Mouse (Mus musculus): ENCODE measurements around the gene Kcnk1. TPM values are rescaled to one million over a fixed set of nuclear protein-coding genes. Genes with fewer than 3 reads are reported as not detected.
A peak's percentile ranks its signal among the peaks of the same experiment; 100 is the strongest.

The Kcnk1 gene
- 14.3 and 18.5 TPM in 2 replicates for polyA plus RNA-seq (2014; fragmentation: Nextera tagmentation; extraction: Ambion mirVana)

DNA sequence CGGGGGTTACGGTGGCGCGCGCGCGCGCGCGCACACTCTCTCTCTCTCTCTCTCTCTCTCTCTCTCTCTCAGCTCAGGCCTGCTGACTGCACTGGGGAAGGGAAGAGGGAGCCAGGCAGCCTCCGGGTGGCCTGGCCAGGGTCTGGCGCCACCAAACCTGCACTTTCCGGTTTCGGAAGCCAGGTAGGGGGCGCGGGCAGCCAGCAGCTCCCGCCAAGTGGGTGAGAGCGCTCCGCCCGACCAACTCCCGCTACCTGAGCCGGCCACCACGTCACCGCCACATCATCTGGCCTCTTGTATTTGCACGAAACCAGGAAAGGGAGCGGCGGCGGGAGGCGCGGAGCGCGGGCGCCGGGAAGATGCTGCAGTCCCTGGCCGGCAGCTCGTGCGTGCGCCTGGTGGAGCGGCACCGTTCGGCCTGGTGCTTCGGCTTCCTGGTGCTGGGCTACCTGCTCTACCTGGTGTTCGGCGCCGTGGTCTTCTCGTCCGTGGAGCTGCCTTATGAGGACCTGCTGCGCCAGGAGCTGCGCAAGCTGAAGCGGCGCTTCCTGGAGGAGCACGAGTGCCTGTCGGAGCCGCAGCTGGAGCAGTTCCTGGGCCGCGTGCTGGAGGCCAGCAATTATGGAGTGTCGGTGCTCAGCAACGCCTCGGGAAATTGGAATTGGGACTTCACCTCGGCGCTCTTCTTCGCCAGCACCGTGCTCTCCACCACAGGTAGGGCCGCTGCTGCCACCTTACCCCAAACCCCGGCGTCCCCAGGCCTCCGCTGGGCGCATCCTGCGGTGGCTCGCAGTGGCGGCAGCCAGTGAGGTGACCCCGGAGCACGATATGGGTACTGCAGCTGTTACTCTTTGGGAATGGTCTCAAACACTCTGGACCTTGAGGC is at the start of gene Kcnk1:
TSS of gene Kcnk1 (plus strand) at position 70 of the 886 bp plus-strand sequence.
- Histone ChIP-seq H3K36me3 (ENCODE audit: control insufficient read depth, insufficient read depth, low read length) (no peaks in the 10 kb centered on the region), H3K4me2 (ENCODE audit: low read length) (peak within 1 kb of the TSS; percentile 86), H3K9me3 (ENCODE audit: control insufficient read depth, low read length) (no peaks in the 10 kb centered on the region), H3K27ac (replicated peaks; ENCODE audit: low read depth, low read length) (peak within 1 kb of the TSS; percentile 79), H3K27me3 (ENCODE audit: control insufficient read depth, insufficient read depth, low read length) (peaks cover 19% of the 10 kb centered on the region; the same call in 1 of the 2 replicates), H3K4me3 (replicated peaks; ENCODE audit: low read depth, low read length) (peak within 1 kb of the TSS; percentile 55), H3K4me1 (ENCODE audit: control insufficient read depth, insufficient read depth, low read length) (peaks cover 17% of the 10 kb centered on the region), H3K9ac (replicated peaks; ENCODE audit: low read length) (peak within 1 kb of the TSS; percentile 69)
- DNase-seq (peak; percentile 80), ATAC-seq (ENCODE audit: low FRiP score, low TSS enrichment) (peak; percentile 71)
- WGBS, result under 1% methylated on average over 73 of the region's 73 CpGs

DNA sequence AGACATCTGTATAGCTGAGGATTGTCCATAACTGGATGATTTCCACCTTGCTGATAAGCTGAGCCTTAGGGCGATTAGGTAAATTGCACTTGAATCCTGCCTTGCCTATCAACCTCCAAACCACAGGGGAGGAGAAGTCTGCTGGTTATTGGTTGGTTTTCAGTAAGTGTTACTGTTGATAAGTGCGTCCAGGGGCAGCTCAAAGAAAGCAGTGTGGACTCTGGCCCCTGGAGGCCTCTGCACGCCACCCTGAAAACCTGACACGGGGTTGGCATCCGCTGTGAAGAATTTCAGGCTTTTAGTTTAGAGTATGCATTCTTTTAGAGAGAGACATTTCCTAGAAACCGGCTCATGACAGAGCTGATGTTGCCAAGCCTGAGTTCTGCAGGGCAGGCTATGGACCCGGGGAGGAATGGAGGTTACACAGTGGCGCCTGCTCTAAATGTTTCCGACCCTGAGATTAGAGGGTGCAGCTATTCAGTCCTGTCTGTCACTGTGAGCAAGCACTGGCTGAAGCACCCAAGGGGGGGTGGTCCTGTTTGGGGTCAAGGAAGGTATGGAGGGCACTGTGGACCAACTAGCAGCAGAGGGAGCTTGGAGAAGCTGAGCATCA is 46.2 kb upstream of the Kcnk1 start:
- WGBS, result 80% methylated on average over 9 of the region's 9 CpGs
- H3K4me2 ChIP-seq (ENCODE audit: low read length), result no peak overlapping the region
- no peak overlapping the region for H3K4me3 ChIP-seq (replicated peaks; ENCODE audit: low read depth, low read length)
- H3K9me3 ChIP-seq (ENCODE audit: control insufficient read depth, low read length), result no peaks in the 10 kb centered on the region
- H3K9ac ChIP-seq (replicated peaks; ENCODE audit: low read length), result no peak overlapping the region
- no peak overlapping the region for H3K27ac ChIP-seq (replicated peaks; ENCODE audit: low read depth, low read length)
- H3K4me1 ChIP-seq (ENCODE audit: control insufficient read depth, insufficient read depth, low read length), result no peaks in the 10 kb centered on the region
- ATAC-seq (ENCODE audit: low FRiP score, low TSS enrichment), result no peak
- no peaks in the 10 kb centered on the region for H3K36me3 ChIP-seq (ENCODE audit: control insufficient read depth, insufficient read depth, low read length)
- no peak for DNase-seq
- no peaks in the 10 kb centered on the region for H3K27me3 ChIP-seq (ENCODE audit: control insufficient read depth, insufficient read depth, low read length)

DNA sequence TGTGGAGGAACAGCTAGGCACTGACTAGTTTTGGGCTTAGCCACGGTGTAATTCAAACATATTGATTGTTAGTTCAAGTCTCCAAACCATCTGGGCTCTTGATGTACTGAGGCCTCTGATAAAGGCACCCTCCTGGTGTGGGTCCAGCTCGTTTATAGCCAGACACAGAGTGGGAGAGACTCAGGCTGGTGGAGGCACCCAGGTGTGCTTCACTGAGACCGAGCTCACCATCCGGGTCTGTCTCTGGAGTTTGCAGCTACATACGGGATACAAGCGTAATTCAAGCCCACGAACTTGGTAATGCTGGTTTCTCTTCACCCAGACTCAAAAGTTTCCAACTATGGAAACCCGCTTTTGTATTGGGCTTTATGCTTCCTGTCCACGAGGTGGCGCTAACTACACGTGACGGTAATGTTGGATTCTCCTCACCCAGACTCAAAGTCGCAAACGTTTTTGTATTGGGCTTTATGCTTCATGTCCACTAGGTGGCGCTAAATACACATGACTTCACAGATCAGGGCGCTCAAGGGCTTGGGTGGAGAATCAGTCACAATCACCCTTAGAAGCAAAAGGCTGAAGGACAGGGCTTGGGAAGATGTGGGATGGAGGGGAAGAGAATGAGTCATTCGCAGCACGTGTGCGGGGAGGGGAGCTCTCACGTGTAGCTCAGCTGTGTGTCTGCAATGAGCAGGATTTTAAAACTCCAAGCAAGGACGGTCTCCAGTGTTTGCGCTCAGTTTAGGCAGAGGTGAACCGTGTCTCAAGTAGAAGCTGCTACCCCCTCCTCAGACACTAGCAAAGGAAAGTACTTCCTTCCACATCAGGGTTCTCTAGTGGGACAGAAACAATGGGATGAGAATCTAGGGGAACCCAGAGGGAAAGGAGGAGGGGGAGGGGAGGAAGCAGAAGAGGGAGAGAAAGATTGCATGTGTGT is 44.7 kb upstream of the Kcnk1 start:
- H3K4me1 ChIP-seq (ENCODE audit: control insufficient read depth, insufficient read depth, low read length), result no peaks in the 10 kb centered on the region
- ATAC-seq (ENCODE audit: low FRiP score, low TSS enrichment), result peak; percentile 78; the same call in 1 of the 2 replicates
- H3K4me2 ChIP-seq (ENCODE audit: low read length), result no peak overlapping the region
- H3K27me3 ChIP-seq (ENCODE audit: control insufficient read depth, insufficient read depth, low read length), result no peaks in the 10 kb centered on the region
- H3K36me3 ChIP-seq (ENCODE audit: control insufficient read depth, insufficient read depth, low read length), result no peaks in the 10 kb centered on the region
- H3K9ac ChIP-seq (replicated peaks; ENCODE audit: low read length), result no peak overlapping the region
- no peaks in the 10 kb centered on the region for H3K9me3 ChIP-seq (ENCODE audit: control insufficient read depth, low read length)
- H3K27ac ChIP-seq (replicated peaks; ENCODE audit: low read depth, low read length), result no peak overlapping the region
- peak; percentile 99 for DNase-seq
- WGBS, result 22% methylated on average over 23 of the region's 23 CpGs
- no peak overlapping the region for H3K4me3 ChIP-seq (replicated peaks; ENCODE audit: low read depth, low read length)

DNA sequence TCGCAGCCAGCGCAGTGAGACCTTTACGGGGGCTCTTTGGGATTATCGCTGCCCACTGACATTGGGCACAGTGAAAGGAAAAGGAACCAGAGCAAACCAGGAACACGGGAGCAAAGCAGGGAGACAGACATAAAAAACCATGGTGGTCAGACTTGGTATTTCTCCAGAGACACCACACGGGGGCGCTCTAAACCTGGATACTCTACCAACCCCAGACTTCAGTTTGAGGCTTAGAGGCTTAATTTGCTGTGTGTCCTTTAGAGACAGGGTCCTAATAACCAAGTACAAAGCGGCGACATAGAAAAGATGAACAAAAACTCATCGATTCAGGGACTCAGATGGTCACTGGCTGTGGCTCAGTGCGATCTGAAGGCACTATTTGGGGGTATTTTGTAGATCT is 39.3 kb upstream of the Kcnk1 start:
- H3K27ac ChIP-seq (replicated peaks; ENCODE audit: low read depth, low read length), result no peak overlapping the region
- 14% methylated on average over 11 of the region's 11 CpGs for WGBS
- H3K36me3 ChIP-seq (ENCODE audit: control insufficient read depth, insufficient read depth, low read length), result no peaks in the 10 kb centered on the region
- ATAC-seq (ENCODE audit: low FRiP score, low TSS enrichment), result no peak
- H3K9ac ChIP-seq (replicated peaks; ENCODE audit: low read length), result no peak overlapping the region; the same call in 1 of the 2 replicates
- H3K4me1 ChIP-seq (ENCODE audit: control insufficient read depth, insufficient read depth, low read length), result no peaks in the 10 kb centered on the region
- H3K9me3 ChIP-seq (ENCODE audit: control insufficient read depth, low read length), result 0 out of 2 replicates have a peak, but pooled peaks cover under 1% of the 10 kb centered on the region
- H3K4me2 ChIP-seq (ENCODE audit: low read length), result no peak overlapping the region; the same call in 1 of the 2 replicates
- no peak overlapping the region for H3K4me3 ChIP-seq (replicated peaks; ENCODE audit: low read depth, low read length)
- DNase-seq, result peak; percentile 84
- no peaks in the 10 kb centered on the region for H3K27me3 ChIP-seq (ENCODE audit: control insufficient read depth, insufficient read depth, low read length)

DNA sequence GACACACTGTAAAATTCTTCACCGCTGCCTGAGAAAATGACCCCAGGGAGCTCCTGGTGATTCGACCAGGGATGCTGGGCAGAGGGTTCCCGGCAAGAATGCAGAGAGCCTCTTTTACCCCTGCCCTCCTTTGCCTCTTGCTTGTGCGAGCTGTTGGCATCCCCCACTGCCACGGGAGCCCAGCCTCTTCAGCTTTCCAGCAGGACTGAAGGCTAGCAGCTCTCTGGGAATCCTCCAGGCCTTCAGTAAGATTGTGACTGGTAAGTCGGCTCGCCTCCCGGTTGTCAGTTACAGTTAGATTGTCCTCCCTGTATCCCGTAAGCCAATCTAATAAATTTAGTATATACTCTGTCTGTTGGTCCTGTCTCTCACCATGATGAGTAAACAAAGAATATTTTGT is 38.2 kb upstream of the Kcnk1 start:
- Histone ChIP-seq H3K27ac (replicated peaks; ENCODE audit: low read depth, low read length) (no peak overlapping the region), H3K4me3 (replicated peaks; ENCODE audit: low read depth, low read length) (no peak overlapping the region), H3K4me1 (ENCODE audit: control insufficient read depth, insufficient read depth, low read length) (no peaks in the 10 kb centered on the region), H3K36me3 (ENCODE audit: control insufficient read depth, insufficient read depth, low read length) (no peaks in the 10 kb centered on the region), H3K4me2 (ENCODE audit: low read length) (no peak overlapping the region), H3K27me3 (ENCODE audit: control insufficient read depth, insufficient read depth, low read length) (no peaks in the 10 kb centered on the region), H3K9ac (replicated peaks; ENCODE audit: low read length) (no peak overlapping the region), H3K9me3 (ENCODE audit: control insufficient read depth, low read length) (0 out of 2 replicates have a peak, but pooled peaks cover 5% of the 10 kb centered on the region)
- no peak for ATAC-seq (ENCODE audit: low FRiP score, low TSS enrichment)
- no peak for DNase-seq
- WGBS, result 77% methylated on average over 9 of the region's 9 CpGs

DNA sequence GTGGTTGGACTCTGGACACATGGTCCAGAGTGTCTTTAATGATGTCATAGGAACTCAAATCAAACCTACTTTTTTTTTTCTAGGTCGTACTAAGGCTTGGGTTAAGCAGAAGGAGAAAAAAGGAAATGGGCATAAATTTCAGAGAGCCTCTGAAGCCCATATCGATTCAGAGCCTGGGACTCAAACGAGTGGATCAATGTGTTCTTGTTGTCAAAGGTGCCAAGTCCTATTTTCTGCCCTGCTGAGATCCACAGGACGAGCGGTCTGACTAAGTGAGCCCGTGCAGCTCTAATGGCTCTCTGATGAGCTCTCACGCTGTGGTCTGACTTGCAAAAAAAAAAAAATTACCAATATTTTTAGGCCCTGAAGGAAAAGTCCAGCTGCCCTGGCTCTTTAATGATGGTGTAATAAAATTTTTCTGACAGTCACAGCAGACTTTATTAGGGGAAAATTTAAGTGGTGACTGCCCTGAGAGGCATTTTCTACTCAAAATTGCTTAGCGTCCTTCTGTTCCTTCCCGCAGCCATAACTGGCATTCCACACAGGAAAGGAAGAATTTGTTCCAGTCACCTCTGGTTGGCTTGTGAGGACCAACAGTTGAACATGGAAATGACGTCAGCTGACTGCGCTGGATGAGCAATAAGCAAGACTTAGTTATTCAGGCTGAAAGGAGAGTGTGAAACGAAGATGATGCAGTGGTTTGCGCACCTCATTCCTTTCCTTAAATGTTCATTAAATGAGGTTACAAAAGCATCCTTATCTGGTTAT is 37.6 kb upstream of the Kcnk1 start:
- Histone ChIP-seq H3K9me3 (ENCODE audit: control insufficient read depth, low read length) (0 out of 2 replicates have a peak, but pooled peaks cover 5% of the 10 kb centered on the region), H3K27ac (replicated peaks; ENCODE audit: low read depth, low read length) (no peak overlapping the region), H3K9ac (replicated peaks; ENCODE audit: low read length) (no peak overlapping the region), H3K4me3 (replicated peaks; ENCODE audit: low read depth, low read length) (no peak overlapping the region), H3K4me2 (ENCODE audit: low read length) (no peak overlapping the region), H3K4me1 (ENCODE audit: control insufficient read depth, insufficient read depth, low read length) (no peaks in the 10 kb centered on the region), H3K27me3 (ENCODE audit: control insufficient read depth, insufficient read depth, low read length) (no peaks in the 10 kb centered on the region), H3K36me3 (ENCODE audit: control insufficient read depth, insufficient read depth, low read length) (no peaks in the 10 kb centered on the region)
- 65% methylated on average over 13 of the region's 13 CpGs for WGBS
- DNase-seq, result no peak
- no peak for ATAC-seq (ENCODE audit: low FRiP score, low TSS enrichment)

DNA sequence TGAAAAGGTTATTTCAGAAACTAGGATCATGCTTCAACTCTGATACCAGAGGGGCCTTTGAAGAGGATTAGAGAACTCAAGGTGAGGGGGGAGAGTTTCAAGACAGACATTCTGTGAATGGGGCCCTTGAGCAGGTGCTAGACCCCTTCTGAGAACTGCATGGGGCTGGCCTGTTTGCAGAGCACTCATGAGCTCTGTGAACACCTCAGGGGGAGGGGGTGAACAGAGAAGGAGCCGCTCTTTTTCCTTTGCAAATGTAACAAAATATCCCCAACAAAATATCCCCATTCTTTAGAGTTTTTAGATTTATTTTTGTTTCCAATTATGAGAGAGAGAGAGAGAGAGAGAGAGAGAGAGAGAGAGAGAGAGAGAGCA is 37.0 kb upstream of the Kcnk1 start:
- no peak overlapping the region for H3K4me2 ChIP-seq (ENCODE audit: low read length)
- no peak overlapping the region for H3K4me3 ChIP-seq (replicated peaks; ENCODE audit: low read depth, low read length)
- ATAC-seq (ENCODE audit: low FRiP score, low TSS enrichment) (no peak), DNase-seq (no peak)
- H3K27ac ChIP-seq (replicated peaks; ENCODE audit: low read depth, low read length), result no peak overlapping the region
- H3K36me3 ChIP-seq (ENCODE audit: control insufficient read depth, insufficient read depth, low read length), result no peaks in the 10 kb centered on the region
- 0 out of 2 replicates have a peak, but pooled peaks cover 5% of the 10 kb centered on the region for H3K9me3 ChIP-seq (ENCODE audit: control insufficient read depth, low read length)
- WGBS, result 70% methylated on average over 1 of the region's 1 CpGs
- H3K27me3 ChIP-seq (ENCODE audit: control insufficient read depth, insufficient read depth, low read length), result no peaks in the 10 kb centered on the region
- H3K9ac ChIP-seq (replicated peaks; ENCODE audit: low read length), result no peak overlapping the region
- no peaks in the 10 kb centered on the region for H3K4me1 ChIP-seq (ENCODE audit: control insufficient read depth, insufficient read depth, low read length)

DNA sequence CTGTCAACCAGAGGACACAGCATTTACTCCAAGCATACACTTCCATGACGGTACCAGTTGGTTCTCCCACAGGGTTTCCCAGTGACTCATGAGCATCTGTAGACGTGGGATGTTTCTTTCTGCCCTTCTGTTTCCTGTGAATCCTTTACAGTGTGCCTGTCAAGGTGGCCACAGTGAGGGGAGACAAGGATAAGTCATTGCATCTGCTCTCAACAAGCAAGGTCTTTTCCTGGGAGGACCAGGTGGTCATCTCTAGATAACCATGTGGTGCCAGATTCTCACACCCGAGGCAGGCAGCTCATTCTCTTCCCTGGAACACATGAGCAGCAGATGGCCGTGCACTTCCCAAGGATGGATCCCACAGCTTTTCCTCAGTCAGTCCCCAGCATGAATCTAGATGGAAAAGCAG is 35.6 kb upstream of the Kcnk1 start:
- Histone ChIP-seq H3K9ac (replicated peaks; ENCODE audit: low read length) (no peak overlapping the region), H3K4me1 (ENCODE audit: control insufficient read depth, insufficient read depth, low read length) (no peaks in the 10 kb centered on the region), H3K27ac (replicated peaks; ENCODE audit: low read depth, low read length) (no peak overlapping the region), H3K36me3 (ENCODE audit: control insufficient read depth, insufficient read depth, low read length) (no peaks in the 10 kb centered on the region), H3K9me3 (ENCODE audit: control insufficient read depth, low read length) (0 out of 2 replicates have a peak, but pooled peaks cover 5% of the 10 kb centered on the region), H3K4me2 (ENCODE audit: low read length) (no peak overlapping the region), H3K27me3 (ENCODE audit: control insufficient read depth, insufficient read depth, low read length) (no peaks in the 10 kb centered on the region), H3K4me3 (replicated peaks; ENCODE audit: low read depth, low read length) (no peak overlapping the region)
- ATAC-seq (ENCODE audit: low FRiP score, low TSS enrichment), result no peak
- no peak for DNase-seq
- WGBS, result 66% methylated on average over 4 of the region's 4 CpGs

Data from midbrain, embryonic 14.5 days (tissue).